Mouse (Mus musculus) lung, postnatal 0 days (tissue): Measurements from ENCODE around the gene Srgap2. TPM values are rescaled to one million over a fixed set of nuclear protein-coding genes. Genes with fewer than 3 reads are reported as not detected.
"Not testable (repeated sequence)": the region's sequence is repeated elsewhere in the genome, so short reads cannot be mapped to it uniquely, and the experiment has no call there.

Experiments used
- ATAC-seq: fragments of 200-750 bp; cut with Nextera tagmentation; 2 replicates; pipeline ENCODE4 v1.8.0; 2017; ENCODE audit warnings: moderate library complexity
- DNase-seq: peaks from one replicate; pipeline ENCODE4 v3.0.0-alpha.2; 2016; ENCODE audit warnings: low spot score
- H3K27ac ChIP-seq: fragments of 300-500 bp; sonication (generic); 2 replicates; pipeline ENCODE4 v1.5.1; 2014; ENCODE audit warnings: antibody characterized with exemption, mild to moderate bottlenecking, low read length, mixed read lengths
- H3K27me3 ChIP-seq: fragments of 300-500 bp; sonication (generic); replicated peaks from 2 replicates; pipeline ENCODE4 v1.6.1; 2014; ENCODE audit warnings: low read length, mixed read lengths; ENCODE audit not compliant: insufficient read depth
- H3K36me3 ChIP-seq: fragments of 300-500 bp; sonication (generic); 2 replicates; pipeline ENCODE4 v1.6.1; 2014; ENCODE audit warnings: low read length, mixed read lengths; ENCODE audit not compliant: insufficient read depth
- H3K4me1 ChIP-seq: fragments of 300-500 bp; sonication (generic); 2 replicates; pipeline ENCODE4 v1.6.1; 2014; ENCODE audit warnings: antibody characterized with exemption, low read depth, low read length, mixed read lengths; ENCODE audit not compliant: insufficient read depth
- H3K4me2 ChIP-seq: fragments of 300-500 bp; sonication (generic); replicated peaks from 2 replicates; pipeline ENCODE4 v1.6.1; 2014; ENCODE audit warnings: low read depth, mild to moderate bottlenecking, low read length, moderate library complexity, mixed read lengths
- H3K4me3 ChIP-seq: fragments of 300-500 bp; sonication (generic); 2 replicates; pipeline ENCODE4 v1.5.1; 2014; ENCODE audit warnings: low read depth, low read length
- H3K9ac ChIP-seq: fragments of 300-500 bp; sonication (generic); replicated peaks from 2 replicates; pipeline ENCODE4 v1.6.1; 2014; ENCODE audit warnings: low read depth, mild to moderate bottlenecking
- H3K9me3 ChIP-seq: fragments of 300-500 bp; sonication (generic); 2 replicates; pipeline ENCODE4 v1.6.1; 2016; ENCODE audit warnings: low read length, mixed read lengths
- CTCF ChIP-seq: IDR thresholded peaks from 2 replicates; pipeline ENCODE4 v1.5.1; 2016; ENCODE audit warnings: antibody characterized with exemption, mild to moderate bottlenecking
- EP300 ChIP-seq: IDR thresholded peaks from 2 replicates; pipeline ENCODE4 v1.6.1; 2016; ENCODE audit warnings: antibody characterized with exemption, mild to moderate bottlenecking, control low read depth
- WGBS: fragments of 180-500 bp; shearing (Covaris S2); extraction: QIAGEN DNeasy Blood & Tissue Kit; methylation state at CpG from one replicate; pipeline ENCODE4 v1.1.7; 2014; 5-methylcytosine and 5-hydroxymethylcytosine counted together
- polyA plus RNA-seq: library from polyadenylated mRNA; unstranded; fragments of >200 nt; fragmentation: Nextera tagmentation; extraction: Ambion mirVana; gene quantifications from 2 replicates; pipeline ENCODE4 v1.2.1, GENCODE M21; 2015

Gene Srgap2
- polyA plus RNA-seq, 1 experiment from 2014 or later: 9.5 TPM

DNA sequence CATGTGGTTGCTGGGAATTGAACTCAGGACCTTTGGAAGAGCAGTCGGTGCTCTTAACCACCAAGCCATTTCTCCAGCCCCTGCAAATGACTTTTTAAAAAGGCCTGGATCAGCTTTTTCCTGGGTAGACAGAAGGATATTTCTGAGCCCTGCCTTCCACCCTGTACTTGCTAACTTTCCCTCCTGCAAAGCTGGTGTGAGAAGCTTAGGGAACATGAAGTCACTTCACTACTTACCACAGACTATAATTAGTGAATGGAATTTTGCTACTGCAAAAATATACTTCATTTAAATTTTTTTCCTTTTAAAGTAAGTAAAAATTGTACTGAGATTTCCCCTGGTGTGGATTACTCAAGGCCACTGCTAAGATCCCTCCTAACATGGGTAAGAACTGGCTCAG is 196.0 kb downstream of the Srgap2 start:
- Histone ChIP-seq H3K4me2 (no peak overlapping the region), H3K9ac (no peak overlapping the region), H3K9me3 (no peaks in the 10 kb centered on the region), H3K27ac (no peak overlapping the region), H3K27me3 (no peaks in the 10 kb centered on the region), H3K4me1 (no peaks in the 10 kb centered on the region), H3K4me3 (no peak overlapping the region), H3K36me3 (no peaks in the 10 kb centered on the region)
- no peak for DNase-seq
- WGBS: 79% methylated on average over 1 of the region's 1 CpGs
- ATAC-seq: no peak
- TF ChIP-seq CTCF: no peak
- TF ChIP-seq EP300: no peak

DNA sequence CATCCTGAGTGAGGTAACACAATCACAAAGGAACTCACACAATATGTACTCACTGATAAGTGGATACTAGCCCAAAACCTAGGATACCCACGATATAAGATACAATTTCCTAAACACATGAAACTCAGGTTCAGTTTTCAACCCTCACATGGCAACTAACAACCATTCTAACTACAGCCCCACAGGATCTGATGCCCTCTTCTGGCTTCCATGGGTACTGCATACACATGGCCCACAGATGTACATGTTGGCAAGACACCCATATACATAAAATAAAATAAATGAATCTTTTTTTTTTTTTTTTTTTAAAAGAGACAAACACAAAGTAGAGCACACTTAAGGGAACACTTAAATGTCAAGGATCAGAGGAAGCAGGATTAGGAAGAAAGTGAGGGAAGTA is 198.1 kb downstream of the Srgap2 start:
- not testable (repeated sequence) for DNase-seq, H3K36me3 ChIP-seq, H3K27me3 ChIP-seq, ATAC-seq, H3K9me3 ChIP-seq, H3K4me3 ChIP-seq, H3K27ac ChIP-seq, H3K4me1 ChIP-seq, H3K4me2 ChIP-seq, H3K9ac ChIP-seq
- peak; percentile 57 for TF ChIP-seq CTCF
- WGBS: 100% methylated on average over 1 of the region's 1 CpGs

DNA sequence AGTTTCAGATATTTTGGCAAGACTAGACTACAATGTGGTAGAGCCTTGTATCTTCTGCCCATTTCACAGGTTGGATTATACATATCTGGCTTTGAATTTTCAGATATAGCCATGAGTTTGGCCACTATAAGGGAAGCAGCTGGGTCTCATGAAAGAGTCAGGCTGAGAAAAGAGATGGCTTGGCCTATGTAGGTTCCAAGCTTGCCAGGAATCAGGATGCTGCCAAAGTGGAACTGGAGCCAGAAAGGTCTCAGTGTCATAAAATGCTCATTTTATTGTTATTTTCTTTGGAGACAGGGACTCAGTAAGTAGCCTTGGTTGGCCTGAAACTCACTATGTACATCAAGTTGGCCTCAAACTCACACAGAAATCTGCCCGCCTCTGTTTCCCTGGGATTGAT is 200.0 kb downstream of the Srgap2 start:
- WGBS: 87% methylated on average over 1 of the region's 1 CpGs
- Histone ChIP-seq H3K9ac (no peak overlapping the region), H3K27ac (no peak overlapping the region), H3K36me3 (no peaks in the 10 kb centered on the region), H3K4me3 (no peak overlapping the region), H3K27me3 (no peaks in the 10 kb centered on the region), H3K4me2 (no peak overlapping the region), H3K9me3 (no peaks in the 10 kb centered on the region), H3K4me1 (no peaks in the 10 kb centered on the region)
- no peak for ATAC-seq
- no peak for DNase-seq
- TF ChIP-seq EP300 (no peak), CTCF (no peak)

DNA sequence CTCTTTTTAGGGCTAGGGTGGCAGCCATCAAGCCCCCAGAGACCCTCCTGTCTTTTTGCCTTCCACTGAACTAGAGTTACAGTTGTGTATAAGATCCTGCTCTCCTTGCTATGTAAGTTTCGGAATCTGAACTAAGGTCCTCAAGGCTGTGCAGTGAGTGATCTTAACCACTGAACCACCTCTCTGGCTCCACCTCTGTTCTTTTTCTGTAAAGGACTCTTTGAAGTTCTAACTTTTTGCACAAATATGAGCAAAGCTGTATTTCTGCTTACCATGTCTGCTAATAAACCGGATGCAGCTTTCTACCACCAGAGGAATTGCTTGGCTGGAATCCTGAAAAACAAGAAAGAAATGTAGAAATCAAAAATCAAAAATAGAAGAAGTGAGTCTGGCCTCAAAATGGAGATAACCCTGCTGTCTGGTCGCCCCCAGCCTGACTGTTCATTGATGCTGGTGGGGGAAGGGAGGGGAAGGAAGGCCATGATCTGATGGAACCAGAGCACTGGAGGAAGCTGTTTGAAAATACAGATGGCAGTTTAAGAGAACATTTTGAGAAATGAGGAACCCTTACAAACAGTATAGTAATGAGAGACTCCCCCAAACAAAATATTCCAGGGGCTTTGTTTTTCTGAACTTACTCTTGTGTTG is 202.2 kb downstream of the Srgap2 start:
- WGBS: 85% methylated on average over 3 of the region's 3 CpGs
- no peaks in the 10 kb centered on the region for H3K4me1 ChIP-seq
- H3K36me3 ChIP-seq: no peaks in the 10 kb centered on the region
- no peak for TF ChIP-seq CTCF
- TF ChIP-seq EP300: no peak
- H3K27ac ChIP-seq: no peak overlapping the region
- no peaks in the 10 kb centered on the region for H3K27me3 ChIP-seq
- no peak overlapping the region for H3K4me3 ChIP-seq
- no peaks in the 10 kb centered on the region for H3K9me3 ChIP-seq
- H3K9ac ChIP-seq: no peak overlapping the region
- H3K4me2 ChIP-seq: no peak overlapping the region
- no peak for ATAC-seq
- no peak for DNase-seq

DNA sequence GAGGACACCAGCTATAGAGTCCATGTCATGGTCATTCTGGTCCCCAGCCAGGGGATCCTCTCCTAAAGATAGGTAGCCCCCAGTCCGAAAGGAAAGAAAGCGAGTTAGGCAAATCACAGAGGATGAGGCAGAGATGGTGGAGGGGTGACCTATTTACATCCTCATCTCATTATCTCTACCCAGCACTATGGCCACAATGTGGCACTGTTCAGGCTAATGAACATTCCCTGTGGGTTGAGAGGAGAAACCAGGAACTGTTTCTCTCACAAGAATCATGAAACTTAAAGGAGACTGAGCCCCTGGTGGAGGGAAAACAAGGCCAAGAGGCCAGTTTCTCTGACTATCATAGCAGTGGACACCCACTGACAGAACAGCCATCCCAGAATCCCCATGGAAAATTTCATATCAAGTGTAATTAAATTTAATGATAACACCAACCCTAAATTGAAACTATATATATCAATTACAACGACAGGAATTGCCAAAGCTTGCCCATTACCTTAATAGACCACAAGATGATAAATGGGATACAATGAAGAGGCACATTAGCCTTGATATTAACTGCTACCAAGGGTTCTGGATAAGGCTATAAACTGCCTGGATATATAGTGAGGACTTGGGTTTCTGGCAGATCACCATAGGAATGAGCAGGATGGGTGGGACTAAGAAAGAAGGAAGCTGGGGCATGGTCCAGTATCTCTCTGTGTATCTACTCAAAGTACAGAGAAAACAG is 207.4 kb downstream of the Srgap2 start:
- H3K36me3 ChIP-seq: peaks cover 22% of the 10 kb centered on the region
- H3K4me2 ChIP-seq: no peak overlapping the region
- peak; percentile 41 for TF ChIP-seq CTCF
- TF ChIP-seq EP300: no peak
- H3K9ac ChIP-seq: no peak overlapping the region
- no peaks in the 10 kb centered on the region for H3K9me3 ChIP-seq
- H3K27me3 ChIP-seq: no peaks in the 10 kb centered on the region
- DNase-seq (no peak), ATAC-seq (no peak)
- WGBS: 94% methylated on average over 3 of the region's 3 CpGs
- no peaks in the 10 kb centered on the region for H3K4me1 ChIP-seq
- H3K4me3 ChIP-seq: no peak overlapping the region
- H3K27ac ChIP-seq: no peak overlapping the region

DNA sequence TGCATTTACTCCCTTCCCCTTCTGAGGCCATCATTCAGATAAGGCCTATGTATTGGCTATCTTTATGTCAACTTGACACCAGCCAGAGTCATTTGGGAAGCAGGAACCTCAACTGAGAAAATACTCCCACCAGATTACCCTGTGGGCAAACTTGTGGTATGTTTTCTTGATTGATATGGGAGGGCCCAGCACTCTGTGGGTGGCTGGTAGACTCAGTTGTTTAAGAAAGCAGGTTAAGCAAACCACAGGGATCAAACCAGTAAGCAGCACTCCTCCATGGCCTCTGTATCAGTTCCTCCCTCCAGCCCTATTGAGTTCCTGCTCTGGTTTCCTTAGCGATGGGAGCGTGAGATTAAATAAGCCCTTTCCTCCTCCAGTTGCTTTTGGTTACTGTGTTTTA is 208.8 kb downstream of the Srgap2 start:
- no peak for DNase-seq
- Histone ChIP-seq H3K9ac (no peak overlapping the region), H3K9me3 (no peaks in the 10 kb centered on the region), H3K4me1 (no peaks in the 10 kb centered on the region), H3K4me3 (no peak overlapping the region), H3K27ac (no peak overlapping the region), H3K4me2 (no peak overlapping the region), H3K27me3 (no peaks in the 10 kb centered on the region), H3K36me3 (peaks cover 22% of the 10 kb centered on the region)
- TF ChIP-seq EP300: no peak
- WGBS: 88% methylated on average over 2 of the region's 2 CpGs
- ATAC-seq: no peak
